Mouse (Mus musculus) embryonic facial prominence, embryonic 10.5 days (tissue): ENCODE measurements at regions not wholly inside any gene's neighbourhood (a gene's known extent, or its start where the extent isn't known, plus 50 kb on each side); places are given as distances from the start of the nearest gene placed in this dataset.
A peak's percentile ranks its signal among the peaks of the same experiment; 100 is the strongest.

ENCODE experiments used
- DNase-seq: peaks from one replicate; pipeline ENCODE4 v3.0.0-alpha.2; 2017; ENCODE audit warnings: low spot score
- H3K27ac ChIP-seq: fragments of 300-500 bp; sonication (generic); replicated peaks from 2 replicates; pipeline ENCODE4 v1.5.1; 2016; ENCODE audit warnings: mild to moderate bottlenecking
- H3K27me3 ChIP-seq: fragments of 300-500 bp; sonication (generic); replicated peaks from 2 replicates; pipeline ENCODE4 v1.6.1; 2016; ENCODE audit warnings: low read depth, mild to moderate bottlenecking; ENCODE audit not compliant: poor library complexity, severe bottlenecking
- H3K36me3 ChIP-seq: fragments of 300-500 bp; sonication (generic); replicated peaks from 2 replicates; pipeline ENCODE4 v1.6.1; 2016; ENCODE audit warnings: mild to moderate bottlenecking, moderate library complexity
- H3K4me1 ChIP-seq: fragments of 300-500 bp; sonication (generic); 2 replicates; pipeline ENCODE4 v1.6.1; 2016
- H3K4me3 ChIP-seq: fragments of 300-500 bp; sonication (generic); 2 replicates; pipeline ENCODE4 v1.5.1; 2016; ENCODE audit warnings: mild to moderate bottlenecking, moderate library complexity
- H3K9me3 ChIP-seq: fragments of 300-500 bp; sonication (generic); 2 replicates; pipeline ENCODE4 v1.6.1; 2016; ENCODE audit warnings: mild to moderate bottlenecking
- WGBS: fragments of 180-500 bp; shearing (Covaris S2); methylation state at CpG from one replicate; pipeline ENCODE4 v1.1.7; 2016; 5-methylcytosine and 5-hydroxymethylcytosine counted together

DNA sequence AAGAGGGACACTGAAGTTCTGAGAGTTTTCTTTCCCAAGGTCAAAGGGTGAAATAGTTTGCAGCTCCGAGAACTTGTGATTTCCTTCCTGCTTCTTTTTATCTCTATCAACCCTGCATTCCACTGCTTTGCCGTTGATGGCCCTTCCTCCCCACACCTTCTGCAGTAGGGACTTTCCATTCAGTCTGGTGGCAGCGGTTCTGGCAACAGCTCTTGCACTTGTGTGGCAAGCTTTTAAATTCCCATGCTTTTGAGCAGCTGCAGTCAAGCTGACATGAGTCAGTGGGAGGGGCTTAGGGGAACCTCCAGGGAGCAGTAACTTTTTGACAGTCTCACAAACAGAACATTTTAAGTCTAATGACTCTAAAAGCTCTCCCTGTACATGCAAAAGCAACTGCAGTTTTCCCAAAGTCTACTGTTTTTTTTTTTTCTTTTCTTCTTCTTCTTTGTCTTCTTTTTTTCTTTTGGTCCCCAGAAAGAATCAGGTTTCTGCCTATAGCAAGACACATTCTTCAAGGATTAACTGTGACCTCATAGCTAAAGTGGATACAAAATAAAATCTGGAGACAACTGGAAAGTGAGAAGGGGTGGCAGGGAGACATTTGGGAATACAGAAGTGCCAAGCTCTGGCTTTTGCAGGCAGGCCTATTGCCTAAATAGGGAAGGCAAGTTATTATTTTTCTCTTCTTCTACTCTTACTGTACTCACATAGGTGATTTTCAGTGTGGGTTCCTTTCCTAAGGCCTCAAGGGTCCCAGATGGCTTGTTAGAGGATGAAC, 162.8 kb upstream of the Ccdc54 start:
- Histone ChIP-seq H3K9me3 (no peaks in the 10 kb centered on the region), H3K27me3 (no peaks in the 10 kb centered on the region), H3K36me3 (no peaks in the 10 kb centered on the region), H3K4me3 (no peak overlapping the region), H3K27ac (peak overlapping the region; percentile 27; the same call in 1 of the 2 replicates), H3K4me1 (peaks cover 19% of the 10 kb centered on the region)
- WGBS: 4% methylated on average over 3 of the region's 3 CpGs
- DNase-seq: peak; percentile 38

DNA sequence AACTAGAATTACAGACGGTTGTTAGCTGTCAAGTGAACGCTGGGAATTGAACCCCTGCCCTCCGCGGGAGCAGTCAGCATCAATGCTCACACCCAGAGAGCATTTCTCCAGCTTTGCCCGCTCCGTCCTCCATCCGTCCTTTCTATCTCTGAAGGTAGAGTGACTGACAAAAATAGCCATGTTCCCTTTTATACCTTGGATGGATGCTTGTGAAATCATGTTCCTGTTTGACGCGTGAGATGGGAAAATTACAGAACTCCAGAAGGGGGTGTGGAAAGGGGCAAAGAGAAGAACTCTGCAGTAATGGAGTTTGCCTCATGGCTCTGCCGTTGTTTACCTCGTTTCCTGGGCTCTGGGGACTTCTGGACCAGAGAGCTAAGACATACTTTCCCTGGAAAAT, 162.1 kb upstream of the Ccdc54 start:
- H3K4me3 ChIP-seq: no peak overlapping the region
- peaks cover 19% of the 10 kb centered on the region for H3K4me1 ChIP-seq
- H3K9me3 ChIP-seq: no peaks in the 10 kb centered on the region
- 78% methylated on average over 11 of the region's 11 CpGs for WGBS
- no peaks in the 10 kb centered on the region for H3K36me3 ChIP-seq
- H3K27ac ChIP-seq: 0 out of 2 replicates have a peak overlapping the region, but pooled peaks have one; percentile 19
- no peaks in the 10 kb centered on the region for H3K27me3 ChIP-seq
- DNase-seq: no peak

DNA sequence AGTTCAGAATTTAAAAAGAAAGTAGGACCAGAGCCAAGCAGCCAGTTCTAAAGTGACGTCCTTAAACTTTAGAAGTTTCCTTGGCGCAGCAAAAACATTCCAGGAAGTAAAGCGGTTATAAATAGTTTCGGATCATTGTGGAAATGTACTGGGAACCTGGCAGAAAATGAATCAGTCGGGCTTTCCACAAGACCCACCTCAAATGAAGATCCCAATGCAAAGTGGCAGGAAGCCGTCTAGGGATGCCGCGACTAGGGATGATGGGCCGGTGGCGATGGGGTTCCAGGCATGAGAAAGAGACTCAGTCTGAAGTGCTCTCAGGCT, 161.3 kb upstream of the Ccdc54 start:
- Histone ChIP-seq H3K9me3 (no peaks in the 10 kb centered on the region), H3K27ac (no peak overlapping the region), H3K4me3 (no peak overlapping the region), H3K36me3 (no peaks in the 10 kb centered on the region), H3K4me1 (peaks cover 19% of the 10 kb centered on the region), H3K27me3 (no peaks in the 10 kb centered on the region)
- no peak for DNase-seq
- 87% methylated on average over 10 of the region's 10 CpGs for WGBS

DNA sequence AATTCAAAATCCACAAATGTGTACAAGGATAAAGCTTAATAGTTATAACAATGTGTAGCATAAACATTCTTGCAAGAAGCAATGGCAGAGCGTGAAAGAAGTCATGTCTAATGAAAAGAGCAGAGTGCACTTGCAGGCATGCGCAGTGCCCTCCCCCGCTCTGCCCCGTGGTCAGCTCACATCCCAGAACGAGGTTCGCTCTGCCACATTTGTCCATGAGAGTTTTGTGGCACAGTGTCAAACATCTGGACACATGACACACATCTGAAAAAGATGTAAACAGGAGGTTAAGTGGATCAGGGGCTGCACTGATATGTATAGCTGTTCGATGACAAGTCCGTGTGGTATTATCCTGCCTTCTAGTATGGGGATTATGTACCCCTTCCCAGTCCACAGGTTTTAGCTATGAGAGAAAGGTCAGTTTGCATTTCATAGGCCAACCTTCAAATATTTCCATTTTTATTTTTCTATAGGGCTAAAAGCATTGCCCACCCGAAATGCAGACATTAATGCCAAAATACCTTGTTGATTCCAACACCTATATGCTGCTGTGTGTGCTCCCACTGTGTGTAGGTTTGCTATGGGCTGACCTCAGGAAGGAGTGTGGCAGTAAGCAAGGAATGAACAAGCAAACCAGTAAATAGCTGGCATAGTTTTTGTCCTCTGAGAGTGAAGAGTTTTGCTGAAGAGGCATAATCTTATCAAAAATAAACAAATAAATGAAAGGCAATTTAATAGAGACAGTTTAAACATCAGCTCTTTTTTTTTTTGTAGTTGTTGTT, 160.7 kb upstream of the Ccdc54 start:
- no peak overlapping the region for H3K4me3 ChIP-seq
- WGBS: 85% methylated on average over 9 of the region's 9 CpGs
- DNase-seq: no peak
- no peak overlapping the region for H3K27ac ChIP-seq
- peaks cover 19% of the 10 kb centered on the region for H3K4me1 ChIP-seq
- no peaks in the 10 kb centered on the region for H3K27me3 ChIP-seq
- no peaks in the 10 kb centered on the region for H3K36me3 ChIP-seq
- no peaks in the 10 kb centered on the region for H3K9me3 ChIP-seq

DNA sequence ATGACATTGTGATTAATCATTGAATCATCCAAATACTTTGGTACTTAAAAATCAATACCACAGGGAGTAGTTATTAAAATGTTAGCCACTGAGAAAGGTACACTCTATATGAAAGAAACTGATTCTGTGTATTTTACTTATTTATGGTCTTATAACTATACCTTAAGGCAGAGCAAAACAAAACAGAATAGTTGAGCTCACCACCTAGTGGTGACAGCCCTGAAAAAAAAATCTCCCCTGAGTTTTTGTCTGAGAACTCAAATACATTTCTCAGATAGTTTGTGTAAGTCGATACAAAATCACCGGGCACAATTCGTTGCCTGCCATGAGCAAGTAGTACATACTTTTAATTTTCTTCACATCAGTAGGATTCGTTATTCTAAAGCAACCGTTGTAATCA, 156.7 kb upstream of the Ccdc54 start:
- no peak for DNase-seq
- Histone ChIP-seq H3K36me3 (no peaks in the 10 kb centered on the region), H3K4me3 (no peak overlapping the region), H3K9me3 (no peaks in the 10 kb centered on the region), H3K27ac (no peak overlapping the region), H3K4me1 (0 out of 2 replicates have a peak, but pooled peaks cover 2% of the 10 kb centered on the region), H3K27me3 (no peaks in the 10 kb centered on the region)
- WGBS: 91% methylated on average over 5 of the region's 5 CpGs

DNA sequence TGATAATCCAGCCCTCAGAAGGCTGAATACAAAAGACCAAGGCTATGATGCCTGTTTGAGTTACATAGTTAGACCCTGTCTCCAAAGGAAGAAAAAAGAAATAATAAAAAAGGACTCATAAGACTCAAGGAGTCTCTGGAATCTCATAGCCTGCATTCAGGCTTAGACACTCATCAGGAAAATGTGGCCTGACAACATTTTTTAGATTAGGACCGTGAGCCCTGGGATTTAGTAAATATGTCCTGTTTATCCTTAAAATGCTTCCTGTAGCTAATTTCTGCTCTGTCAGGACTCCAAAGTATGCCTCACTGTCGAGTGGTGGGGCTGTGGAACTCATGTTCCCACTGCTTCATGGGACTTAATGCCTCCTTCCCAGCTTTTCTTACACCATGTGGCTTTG, 154.8 kb upstream of the Ccdc54 start:
- WGBS: 61% methylated on average over 2 of the region's 2 CpGs
- DNase-seq: no peak
- H3K36me3 ChIP-seq: no peaks in the 10 kb centered on the region
- no peaks in the 10 kb centered on the region for H3K4me1 ChIP-seq
- no peaks in the 10 kb centered on the region for H3K27me3 ChIP-seq
- H3K27ac ChIP-seq: no peak overlapping the region
- H3K9me3 ChIP-seq: no peaks in the 10 kb centered on the region
- H3K4me3 ChIP-seq: no peak overlapping the region

DNA sequence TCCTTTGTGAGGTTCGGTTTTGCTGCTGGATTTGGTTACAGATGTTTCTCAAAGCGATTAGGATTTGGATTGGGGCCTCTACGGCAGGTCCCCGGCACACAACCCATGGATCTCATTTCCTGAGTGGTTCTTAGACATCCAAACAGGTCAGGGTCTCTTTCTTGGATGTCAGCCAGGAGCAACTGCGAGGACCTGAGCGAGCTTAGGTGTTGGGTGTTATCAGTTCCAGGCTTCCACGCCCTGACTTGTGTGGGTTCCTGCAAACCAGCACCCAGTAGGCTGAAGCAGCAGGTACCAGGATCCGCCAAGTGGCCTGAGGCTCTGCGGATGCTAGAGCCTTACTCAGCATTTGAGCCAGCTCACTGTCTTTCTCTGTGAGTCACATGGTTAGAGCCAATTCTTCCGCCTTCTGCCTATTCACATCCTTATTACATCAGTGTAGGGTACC, 146.5 kb upstream of the Ccdc54 start:
- DNase-seq: peak; percentile 29

DNA sequence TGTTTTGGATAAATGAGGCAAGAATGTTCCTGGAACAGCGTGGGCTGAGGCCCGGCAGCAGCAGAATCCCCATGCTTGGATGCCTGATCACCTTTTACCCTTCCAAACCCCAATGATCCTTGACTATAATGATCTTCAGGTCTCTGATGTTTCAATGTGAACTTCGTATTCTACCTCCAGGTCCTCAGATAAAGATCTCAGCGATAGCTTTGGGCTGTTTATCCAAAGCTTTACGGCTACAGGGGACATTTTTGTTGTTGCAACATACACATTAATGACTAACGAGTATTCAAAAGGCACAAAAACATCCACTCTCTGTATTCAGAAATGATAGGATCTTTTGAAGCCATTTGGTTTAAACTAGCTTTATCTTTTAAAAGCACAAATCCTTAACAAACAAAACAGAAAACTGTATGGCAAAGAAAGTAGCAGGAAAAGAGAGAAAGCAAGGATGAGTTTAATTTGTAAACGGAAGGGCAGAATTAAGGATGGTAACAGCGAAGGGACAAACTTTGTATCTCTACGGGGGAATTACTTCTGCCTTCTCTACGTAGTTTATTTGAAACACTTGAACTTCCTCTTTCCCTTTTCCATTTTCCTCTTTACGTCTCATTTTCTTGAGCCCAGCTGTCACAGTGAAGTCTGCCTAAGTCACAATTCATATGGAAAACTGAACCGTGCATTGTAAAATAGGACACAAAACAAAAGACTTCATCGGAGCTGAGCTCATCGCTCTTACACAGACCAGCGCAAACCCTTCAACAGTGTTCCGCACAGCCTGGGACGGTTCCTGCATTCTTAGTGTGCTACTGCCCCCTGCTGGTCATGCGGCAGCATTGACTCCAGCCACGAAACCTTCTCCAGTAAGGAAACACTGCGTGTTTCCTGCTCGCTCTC, 145.4 kb upstream of the Ccdc54 start:
- peak overlapping the region; percentile 65 for H3K27ac ChIP-seq

More for the DNA sequence above, 146.5 kb upstream of the Ccdc54 start:
- Histone ChIP-seq H3K36me3 (no peaks in the 10 kb centered on the region), H3K9me3 (no peaks in the 10 kb centered on the region), H3K27me3 (peaks cover 15% of the 10 kb centered on the region), H3K4me3 (peak overlapping the region; percentile 55), H3K27ac (peak overlapping the region; percentile 65), H3K4me1 (peaks cover 9% of the 10 kb centered on the region)
- WGBS: 35% methylated on average over 10 of the region's 10 CpGs

DNA sequence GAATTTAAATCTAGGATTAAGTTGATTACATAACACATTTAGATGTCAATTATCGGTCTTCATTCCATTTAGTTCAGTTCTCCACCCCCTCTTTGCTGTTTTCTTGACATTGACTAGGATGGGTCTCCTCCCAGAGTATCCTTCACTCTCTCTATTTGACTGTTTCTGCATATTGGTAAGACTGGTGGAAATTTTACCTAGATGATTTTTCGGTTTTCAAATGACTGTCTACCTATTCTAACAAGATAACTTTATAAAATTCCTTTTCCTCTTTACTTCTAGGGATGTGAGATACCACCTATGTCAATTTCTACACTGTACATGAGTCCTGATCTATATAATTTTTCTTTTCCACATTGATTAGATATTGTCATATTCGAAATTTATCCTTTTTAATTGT, 142.4 kb upstream of the Ccdc54 start:
- H3K4me1 ChIP-seq: peaks cover 12% of the 10 kb centered on the region
- no peak overlapping the region for H3K27ac ChIP-seq
- H3K4me3 ChIP-seq: no peak overlapping the region
- 87% methylated on average over 3 of the region's 3 CpGs for WGBS
- no peaks in the 10 kb centered on the region for H3K9me3 ChIP-seq
- no peak for DNase-seq
- H3K27me3 ChIP-seq: peaks cover 33% of the 10 kb centered on the region
- H3K36me3 ChIP-seq: no peaks in the 10 kb centered on the region

More for the DNA sequence above, 145.4 kb upstream of the Ccdc54 start:
- Histone ChIP-seq H3K4me1 (peaks cover 12% of the 10 kb centered on the region), H3K27me3 (peaks cover 17% of the 10 kb centered on the region), H3K36me3 (no peaks in the 10 kb centered on the region), H3K4me3 (peak overlapping the region; percentile 55), H3K9me3 (no peaks in the 10 kb centered on the region)
- WGBS: 9% methylated on average over 21 of the region's 21 CpGs
- peak; percentile 91 for DNase-seq

DNA sequence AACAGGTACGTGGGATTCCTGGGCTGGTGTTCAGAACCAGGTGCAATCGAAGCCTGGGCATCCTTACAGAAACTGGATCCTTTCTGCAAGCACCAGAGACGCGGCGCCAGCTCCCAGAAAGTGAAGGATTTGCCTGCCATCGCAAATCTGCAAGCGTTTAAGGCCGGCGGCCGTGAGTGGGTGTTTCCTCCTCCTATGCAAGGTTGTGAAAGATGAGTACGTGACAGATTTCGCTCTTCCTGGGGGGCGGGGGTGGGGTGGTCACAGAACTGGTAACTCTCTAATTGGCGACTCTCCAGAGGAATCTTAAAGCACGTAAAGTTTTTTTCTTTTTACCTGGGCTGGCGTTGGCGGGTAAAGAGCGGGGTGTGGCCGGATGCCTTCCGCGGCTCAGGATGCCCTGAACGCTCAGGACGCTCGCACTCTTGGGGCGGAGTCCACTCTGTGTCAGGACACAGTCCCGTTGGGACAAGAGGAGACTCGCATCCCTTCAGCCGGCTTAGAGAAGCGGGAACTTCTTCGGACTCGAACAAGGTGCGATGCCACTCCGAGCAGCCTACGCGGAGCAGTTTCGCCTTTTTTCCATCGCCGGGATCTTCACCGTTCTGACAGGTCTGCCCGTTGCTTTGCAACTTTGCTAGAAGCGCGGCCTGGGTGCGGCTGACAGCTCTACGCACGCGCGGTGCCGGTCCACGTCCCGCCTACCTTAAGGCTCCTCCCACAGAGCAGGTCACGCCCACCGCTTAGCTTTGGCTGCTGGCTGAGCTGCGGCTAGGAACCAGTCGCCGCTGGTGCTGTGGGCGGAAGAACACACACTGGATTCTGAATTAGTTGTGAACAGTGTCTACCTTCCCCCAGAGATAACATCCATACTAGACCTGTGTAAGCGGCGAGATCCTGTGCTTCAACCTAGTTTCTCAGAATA, 141.4 kb upstream of the Ccdc54 start:
- no peaks in the 10 kb centered on the region for H3K36me3 ChIP-seq
- DNase-seq: peak; percentile 93
- H3K27ac ChIP-seq: peak overlapping the region; percentile 71
- peaks cover 10% of the 10 kb centered on the region for H3K4me1 ChIP-seq
- H3K9me3 ChIP-seq: no peaks in the 10 kb centered on the region
- H3K27me3 ChIP-seq: peaks cover 28% of the 10 kb centered on the region
- H3K4me3 ChIP-seq: peak overlapping the region; percentile 76
- WGBS: under 1% methylated on average over 58 of the region's 58 CpGs

DNA sequence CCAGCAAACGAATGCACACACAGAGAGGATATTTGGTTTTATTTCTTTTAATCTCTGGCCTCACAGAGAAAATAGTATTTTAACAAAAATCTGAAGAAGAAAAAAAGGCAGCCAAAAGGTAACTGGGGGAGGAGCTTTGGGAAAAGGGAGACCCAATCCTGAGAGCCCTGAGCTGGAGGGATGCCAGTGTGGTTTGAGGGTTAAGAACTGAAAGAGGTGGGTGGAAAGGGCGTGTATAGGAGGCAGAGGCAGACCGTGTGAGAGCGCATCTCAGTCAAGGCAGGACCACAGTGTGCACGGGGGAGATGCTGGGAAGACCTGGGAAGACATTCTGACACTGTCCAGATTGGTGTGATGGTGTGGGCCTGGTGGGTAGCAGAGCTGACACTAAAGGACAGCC, 138.4 kb upstream of the Ccdc54 start:
- Histone ChIP-seq H3K27me3 (peaks cover 23% of the 10 kb centered on the region; the same call in 1 of the 2 replicates), H3K9me3 (no peaks in the 10 kb centered on the region), H3K27ac (no peak overlapping the region), H3K4me3 (no peak overlapping the region), H3K36me3 (no peaks in the 10 kb centered on the region), H3K4me1 (peaks cover 4% of the 10 kb centered on the region; the same call in 1 of the 2 replicates)
- no peak for DNase-seq
- WGBS: 61% methylated on average over 5 of the region's 5 CpGs
